Mouse (Mus musculus) E14TG2a.4 (cell line): ENCODE measurements at regions not wholly inside any gene's neighbourhood (a gene's known extent, or its start where the extent isn't known, plus 50 kb on each side); places are given as distances from the start of the nearest gene placed in this dataset.

Source experiments
- H3K27me3 ChIP-seq: 2 replicates; pipeline ENCODE4 v1.6.1; 2014; ENCODE audit warnings: low read length, control low read depth; ENCODE audit not compliant: insufficient read depth
- H3K36me3 ChIP-seq: 2 replicates; pipeline ENCODE4 v1.6.1; 2014; ENCODE audit warnings: low read length, control low read depth; ENCODE audit not compliant: insufficient read depth
- H3K4me1 ChIP-seq: replicated peaks from 2 replicates; pipeline ENCODE4 v1.6.1; 2014; ENCODE audit warnings: low read depth, low read length, control low read depth
- H3K4me3 ChIP-seq: replicated peaks from 2 replicates; pipeline ENCODE4 v1.5.1; 2014; ENCODE audit warnings: mild to moderate bottlenecking, low read length
- H3K9me3 ChIP-seq: 2 replicates; pipeline ENCODE4 v1.6.1; 2014; ENCODE audit warnings: low read length, control low read depth
- CTCF ChIP-seq: conservative IDR thresholded peaks from 2 replicates; pipeline ENCODE4 v1.5.1; 2014; ENCODE audit warnings: low read length
- NANOG ChIP-seq: IDR thresholded peaks from 2 replicates; pipeline ENCODE4 v1.6.1; 2014; ENCODE audit warnings: borderline replicate concordance, low read length, mixed read lengths
- POU5F1 ChIP-seq: IDR thresholded peaks from 2 replicates; pipeline ENCODE4 v1.6.1; 2014; ENCODE audit warnings: low read length, borderline replicate concordance

DNA sequence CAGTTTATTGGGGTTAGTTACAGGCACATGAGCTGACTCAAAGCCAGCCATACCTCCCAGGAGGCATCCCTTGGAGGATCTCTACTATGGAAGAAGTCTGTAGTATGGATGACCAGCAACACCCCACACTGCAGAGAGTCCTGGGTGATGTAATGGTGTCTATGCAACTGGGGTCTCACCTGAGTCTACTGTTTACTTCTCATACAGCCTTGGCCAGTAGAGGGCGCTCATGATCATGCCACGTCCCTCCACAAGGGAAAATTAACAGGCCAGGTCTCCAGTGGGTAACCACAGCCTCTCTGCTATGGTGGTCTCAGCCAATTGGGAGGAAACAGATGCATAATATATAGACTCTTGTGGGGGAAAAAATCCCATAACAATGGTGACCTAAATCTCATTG lies 111.7 kb downstream of the Cdh26 start:
- Histone ChIP-seq H3K9me3 (no peaks in the 10 kb centered on the region), H3K4me1 (no peaks in the 10 kb centered on the region), H3K36me3 (no peaks in the 10 kb centered on the region), H3K27me3 (0 out of 2 replicates have a peak, but pooled peaks cover 5% of the 10 kb centered on the region), H3K4me3 (no peak overlapping the region)
- TF ChIP-seq POU5F1 (no peak), CTCF (peak; percentile 70), NANOG (no peak)

GRCm38 (mm10) chr2:178544411-178544810 lies 114.1 kb downstream of the Cdh26 start:
- no peaks in the 10 kb centered on the region for H3K4me1 ChIP-seq
- TF ChIP-seq CTCF (no peak), NANOG (no peak), POU5F1 (no peak)
- H3K36me3 ChIP-seq: no peaks in the 10 kb centered on the region
- peaks cover 7% of the 10 kb centered on the region; the same call in 1 of the 2 replicates for H3K27me3 ChIP-seq
- H3K9me3 ChIP-seq: no peaks in the 10 kb centered on the region
- no peak overlapping the region for H3K4me3 ChIP-seq

DNA sequence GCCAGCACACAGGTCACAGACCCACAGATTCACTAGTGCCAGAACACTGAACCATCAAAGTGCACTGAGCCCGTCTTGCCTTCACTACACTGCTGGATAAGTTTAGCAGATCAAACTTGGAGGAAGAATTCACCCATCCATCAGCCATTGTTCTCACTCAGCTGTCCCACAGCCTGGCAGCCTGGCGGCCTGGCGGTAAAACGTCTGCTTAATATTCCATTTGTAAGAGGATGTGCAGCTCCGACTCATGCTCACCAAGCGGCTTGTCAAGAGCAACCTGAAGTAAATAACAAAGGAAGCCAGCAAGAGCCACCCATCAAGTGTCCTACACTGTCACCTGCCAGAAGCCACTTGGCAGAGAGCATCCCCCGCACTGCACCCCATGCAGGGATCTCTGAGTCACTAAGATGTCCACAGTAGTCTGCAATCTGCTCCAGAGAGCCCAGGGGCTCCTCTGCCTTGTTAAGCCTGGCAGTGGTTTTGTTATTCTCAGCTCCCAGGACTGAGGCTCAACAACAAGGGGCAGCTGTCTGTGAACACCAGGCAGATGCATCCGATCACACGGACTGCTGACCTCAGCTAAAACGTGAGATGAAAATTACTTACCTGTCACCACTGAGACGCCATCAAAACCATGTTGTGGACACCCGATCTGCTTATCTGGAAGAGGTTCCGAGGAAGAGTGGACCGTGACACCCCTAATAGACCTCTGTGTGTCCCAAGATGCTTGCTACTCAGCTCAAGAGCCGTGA lies 115.4 kb downstream of the Cdh26 start:
- no peaks in the 10 kb centered on the region for H3K36me3 ChIP-seq
- no peak overlapping the region for H3K4me3 ChIP-seq
- H3K9me3 ChIP-seq: no peaks in the 10 kb centered on the region
- no peak for TF ChIP-seq NANOG
- no peak for TF ChIP-seq POU5F1
- TF ChIP-seq CTCF: no peak
- H3K27me3 ChIP-seq: peaks cover 7% of the 10 kb centered on the region; the same call in 1 of the 2 replicates
- H3K4me1 ChIP-seq: no peaks in the 10 kb centered on the region

- no peaks in the 10 kb centered on the region for H3K36me3 ChIP-seq
- H3K4me3 ChIP-seq: no peak overlapping the region
- peaks cover 7% of the 10 kb centered on the region; the same call in 1 of the 2 replicates for H3K27me3 ChIP-seq
- TF ChIP-seq POU5F1 (no peak), CTCF (no peak), NANOG (no peak)
- H3K9me3 ChIP-seq: no peaks in the 10 kb centered on the region
- H3K4me1 ChIP-seq: no peaks in the 10 kb centered on the region
Observed at GRCm38 (mm10) chr2:178546353-178546720, 116.0 kb downstream of the Cdh26 start.

GRCm38 (mm10) chr2:178546888-178547287 lies 116.6 kb downstream of the Cdh26 start:
- no peaks in the 10 kb centered on the region for H3K4me1 ChIP-seq
- peaks cover 7% of the 10 kb centered on the region; the same call in 1 of the 2 replicates for H3K27me3 ChIP-seq
- no peaks in the 10 kb centered on the region for H3K9me3 ChIP-seq
- TF ChIP-seq CTCF (no peak), POU5F1 (no peak)
- no peaks in the 10 kb centered on the region for H3K36me3 ChIP-seq
- no peak overlapping the region for H3K4me3 ChIP-seq

DNA sequence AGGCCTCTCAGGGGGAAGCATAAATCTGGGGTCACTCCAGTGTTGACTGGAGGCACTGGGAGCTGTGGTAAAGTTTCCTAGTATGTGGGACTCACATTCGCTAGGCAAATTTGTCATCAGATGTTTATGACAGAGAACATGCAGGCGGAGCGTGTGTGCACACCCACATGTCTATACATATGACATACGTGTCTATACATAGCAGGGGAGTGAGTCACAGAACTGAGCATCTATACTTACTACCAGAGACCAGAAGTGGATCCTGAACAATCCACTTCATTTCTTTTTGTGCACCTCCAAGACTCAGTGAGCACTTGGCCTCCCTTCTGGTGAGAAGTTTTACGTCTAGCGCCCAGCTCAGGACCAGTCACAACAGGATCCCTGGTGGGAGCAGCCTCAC lies 118.6 kb downstream of the Cdh26 start:
- Histone ChIP-seq H3K4me1 (no peaks in the 10 kb centered on the region), H3K27me3 (peaks cover 7% of the 10 kb centered on the region; the same call in 1 of the 2 replicates), H3K4me3 (no peak overlapping the region), H3K9me3 (no peaks in the 10 kb centered on the region), H3K36me3 (no peaks in the 10 kb centered on the region)
- TF ChIP-seq CTCF (no peak), POU5F1 (no peak), NANOG (no peak)

GRCm38 (mm10) chr2:178553736-178554135 lies 123.4 kb downstream of the Cdh26 start:
- no peaks in the 10 kb centered on the region for H3K27me3 ChIP-seq
- H3K4me3 ChIP-seq: no peak overlapping the region
- no peaks in the 10 kb centered on the region for H3K36me3 ChIP-seq
- H3K9me3 ChIP-seq: no peaks in the 10 kb centered on the region
- peaks cover 7% of the 10 kb centered on the region for H3K4me1 ChIP-seq
- TF ChIP-seq POU5F1: no peak
- no peak for TF ChIP-seq NANOG
- no peak for TF ChIP-seq CTCF

DNA sequence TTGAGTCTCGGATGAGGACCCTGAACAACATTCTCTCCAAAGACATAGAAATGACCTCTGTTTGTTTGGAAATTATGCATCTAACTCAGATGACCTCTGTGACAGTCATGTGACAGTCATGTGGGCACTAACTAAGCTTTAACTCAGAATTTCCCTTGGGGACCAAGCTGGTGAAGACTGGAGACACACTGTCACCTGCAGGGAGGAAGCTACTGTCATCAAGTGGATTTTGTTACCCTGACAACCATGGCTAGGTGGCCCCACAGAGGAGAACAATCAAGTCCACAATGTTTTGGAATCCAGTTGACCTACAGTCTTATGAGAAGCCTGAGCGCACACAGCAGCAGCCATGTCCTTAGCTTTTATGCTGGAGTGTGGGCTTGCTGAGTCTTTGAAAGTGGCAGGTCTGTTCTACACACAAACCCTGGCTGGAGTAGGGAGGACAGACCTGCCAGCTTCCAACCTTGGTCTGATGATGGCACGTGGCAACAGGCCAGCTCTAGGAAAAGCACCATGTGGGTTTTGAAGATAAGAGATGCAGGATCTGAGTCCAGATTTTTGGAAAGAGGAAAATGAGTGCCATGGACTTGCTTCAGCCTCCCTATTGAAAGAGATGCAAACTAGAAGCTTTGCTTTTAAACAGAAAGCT lies 125.5 kb downstream of the Cdh26 start:
- Histone ChIP-seq H3K36me3 (no peaks in the 10 kb centered on the region), H3K27me3 (no peaks in the 10 kb centered on the region), H3K4me1 (peaks cover 7% of the 10 kb centered on the region), H3K4me3 (no peak overlapping the region), H3K9me3 (no peaks in the 10 kb centered on the region)
- TF ChIP-seq CTCF (no peak), NANOG (no peak), POU5F1 (no peak)
